Mouse (Mus musculus) stomach, postnatal 0 days (tissue): ENCODE data around the gene Acsl6. TPM values are rescaled to one million over a fixed set of nuclear protein-coding genes. Genes with fewer than 3 reads are reported as not detected.
A peak's percentile ranks its signal among the peaks of the same experiment; 100 is the strongest.
"Not testable (repeated sequence)": the region's sequence is repeated elsewhere in the genome, so short reads cannot be mapped to it uniquely, and the experiment has no call there.

Experiments
- ATAC-seq: fragments of 200-750 bp; cut with Nextera tagmentation; 2 replicates; pipeline ENCODE4 v1.8.0; 2017; ENCODE audit not compliant: low FRiP score, low TSS enrichment
- DNase-seq: peaks from one replicate; pipeline ENCODE4 v3.0.0-alpha.2; 2016; ENCODE audit warnings: low spot score
- H3K27ac ChIP-seq: fragments of 300-500 bp; sonication (generic); replicated peaks from 2 replicates; pipeline ENCODE4 v1.5.1; 2014; ENCODE audit warnings: mild to moderate bottlenecking, control low read depth
- H3K27me3 ChIP-seq: fragments of 300-500 bp; sonication (generic); 2 replicates; pipeline ENCODE4 v1.6.1; 2014; ENCODE audit warnings: low read length; ENCODE audit not compliant: control insufficient read depth, insufficient read depth
- H3K36me3 ChIP-seq: fragments of 300-500 bp; sonication (generic); 2 replicates; pipeline ENCODE4 v1.6.1; 2014; ENCODE audit warnings: low read length, mixed read lengths; ENCODE audit not compliant: control insufficient read depth, insufficient read depth
- H3K4me1 ChIP-seq: fragments of 300-500 bp; sonication (generic); replicated peaks from 2 replicates; pipeline ENCODE4 v1.6.1; 2014; ENCODE audit warnings: antibody characterized with exemption; ENCODE audit not compliant: control insufficient read depth, insufficient read depth
- H3K4me2 ChIP-seq: fragments of 300-500 bp; sonication (generic); replicated peaks from 2 replicates; pipeline ENCODE4 v1.6.1; 2014; ENCODE audit warnings: low read depth, mild to moderate bottlenecking, control low read depth, moderate library complexity
- H3K4me3 ChIP-seq: fragments of 300-500 bp; sonication (generic); 2 replicates; pipeline ENCODE4 v1.5.1; 2014; ENCODE audit warnings: low read depth, low read length, control low read depth
- H3K9ac ChIP-seq: fragments of 300-500 bp; sonication (generic); 2 replicates; pipeline ENCODE4 v1.6.1; 2014; ENCODE audit warnings: mild to moderate bottlenecking, low read length, control low read depth, mixed read lengths
- H3K9me3 ChIP-seq: fragments of 300-500 bp; sonication (generic); 2 replicates; pipeline ENCODE4 v1.6.1; 2016; ENCODE audit warnings: low read length; ENCODE audit not compliant: control insufficient read depth
- CTCF ChIP-seq: IDR thresholded peaks from 2 replicates; pipeline ENCODE4 v1.5.1; 2016; ENCODE audit warnings: antibody characterized with exemption, low read depth, mild to moderate bottlenecking, moderate library complexity
- EP300 ChIP-seq: optimal IDR thresholded peaks from 2 replicates; pipeline ENCODE3; 2016; ENCODE audit warnings: antibody characterized with exemption
- WGBS: fragments of 180-500 bp; shearing (Covaris S2); extraction: QIAGEN DNeasy Blood & Tissue Kit; methylation state at CpG from one replicate; pipeline ENCODE4 v1.1.7; 2014; 5-methylcytosine and 5-hydroxymethylcytosine counted together
- polyA plus RNA-seq: library from polyadenylated mRNA; unstranded; fragments of >200 nt; fragmentation: Nextera tagmentation; extraction: Ambion mirVana; gene quantifications from 2 replicates; pipeline ENCODE4 v1.2.1, GENCODE M21; 2015

Gene Acsl6
- polyA plus RNA-seq, 1 experiment from 2014 or later, result 1.3 TPM

DNA sequence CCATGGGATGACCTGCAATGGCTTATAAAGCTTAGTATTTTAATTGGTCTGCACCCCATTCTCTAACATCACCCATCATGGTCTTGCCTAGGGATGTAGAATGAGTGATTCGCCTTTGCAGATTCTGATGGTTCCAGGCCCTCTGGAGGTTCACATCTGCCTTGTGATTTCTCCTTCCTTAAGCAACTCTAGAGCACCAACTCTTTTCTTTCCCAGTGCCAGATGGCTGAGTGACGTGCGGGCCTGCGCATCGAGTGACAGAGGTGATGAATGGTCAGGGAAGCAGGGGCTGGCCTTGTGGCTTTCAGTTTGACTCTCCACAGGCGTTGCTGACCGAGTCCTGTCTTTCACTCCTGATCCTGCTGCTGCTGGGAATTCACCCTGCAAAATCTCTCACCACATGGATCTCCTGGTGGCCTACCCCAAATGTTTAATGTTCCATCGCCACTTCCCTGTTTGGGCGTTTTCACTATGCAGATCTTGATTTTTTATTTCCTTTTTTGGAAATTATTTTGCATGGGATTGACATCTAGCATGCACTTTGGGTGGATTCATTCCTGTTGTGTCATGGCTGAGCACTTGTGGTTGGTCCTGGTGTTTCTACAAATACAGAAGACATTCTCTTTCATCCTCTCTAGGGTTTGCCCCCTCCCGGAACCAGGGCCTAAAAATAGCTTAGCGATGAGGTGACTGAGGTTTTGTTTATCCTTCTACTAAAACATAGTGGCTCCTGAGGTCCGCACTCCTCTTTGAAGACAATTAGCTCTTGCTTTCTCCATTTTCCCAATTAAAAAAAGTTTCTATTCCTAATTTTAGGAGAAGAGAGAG is 9.4 kb upstream of the Acsl6 start:
- WGBS, result 53% methylated on average over 12 of the region's 12 CpGs
- no peaks in the 10 kb centered on the region for H3K36me3 ChIP-seq
- no peak for TF ChIP-seq EP300
- no peak for TF ChIP-seq CTCF

DNA sequence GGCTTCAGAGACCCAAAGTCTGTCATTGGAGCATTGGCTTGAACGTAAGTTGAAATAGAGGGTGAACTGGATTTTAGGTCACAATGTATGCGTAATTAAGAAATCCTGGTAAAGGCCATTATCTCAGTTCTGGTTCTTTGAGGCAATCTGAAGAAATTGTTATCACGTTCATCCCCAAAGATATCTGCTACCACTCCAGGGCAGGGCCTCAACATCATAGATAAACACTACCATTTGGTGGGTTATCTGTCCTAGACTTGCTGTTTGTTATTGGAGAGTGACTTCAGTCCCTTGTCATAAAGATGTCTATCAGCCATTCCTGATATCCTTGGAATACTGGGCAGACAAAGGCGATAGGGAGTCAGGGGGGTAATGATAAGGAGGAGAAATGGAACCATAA is 7.6 kb upstream of the Acsl6 start:
- WGBS, result 76% methylated on average over 4 of the region's 4 CpGs
- no peak for DNase-seq
- no peak overlapping the region for H3K9ac ChIP-seq
- no peaks in the 10 kb centered on the region for H3K27me3 ChIP-seq
- ATAC-seq, result no peak
- no peaks in the 10 kb centered on the region for H3K36me3 ChIP-seq
- no peak overlapping the region for H3K4me2 ChIP-seq
- no peaks in the 10 kb centered on the region for H3K4me1 ChIP-seq
- TF ChIP-seq CTCF (no peak), EP300 (no peak)
- H3K4me3 ChIP-seq, result no peak overlapping the region
- no peak overlapping the region for H3K27ac ChIP-seq
- H3K9me3 ChIP-seq, result no peaks in the 10 kb centered on the region

More for the DNA sequence above, 9.4 kb upstream of the Acsl6 start:
- Histone ChIP-seq H3K4me1 (no peaks in the 10 kb centered on the region), H3K27ac (no peak overlapping the region), H3K4me3 (no peak overlapping the region), H3K9ac (no peak overlapping the region), H3K4me2 (no peak overlapping the region), H3K27me3 (no peaks in the 10 kb centered on the region), H3K9me3 (no peaks in the 10 kb centered on the region)
- ATAC-seq (no peak), DNase-seq (no peak)

DNA sequence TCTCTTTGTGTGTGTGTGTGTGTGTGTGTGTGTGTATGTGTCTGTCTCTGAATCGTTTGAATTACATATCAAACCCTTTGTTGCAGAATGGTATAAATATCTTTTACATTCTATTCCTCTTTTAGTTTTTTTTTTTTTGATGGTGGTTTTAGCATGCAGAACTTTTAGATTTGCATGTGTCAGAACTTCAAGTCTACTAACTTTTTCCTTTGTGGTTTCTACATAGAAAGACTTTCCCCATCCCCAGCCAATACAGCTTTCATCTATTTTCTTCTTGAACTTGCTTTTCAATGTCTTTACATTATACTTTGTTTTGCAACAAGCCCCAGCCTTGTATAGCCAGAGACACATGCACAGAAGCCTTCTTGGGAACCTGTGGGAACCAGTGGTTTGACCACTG is 6.9 kb upstream of the Acsl6 start:
- H3K4me3 ChIP-seq, result no peak overlapping the region
- no peak for DNase-seq
- H3K4me2 ChIP-seq, result no peak overlapping the region
- ATAC-seq, result no peak
- no peak overlapping the region for H3K27ac ChIP-seq
- TF ChIP-seq CTCF (no peak), EP300 (no peak)
- H3K27me3 ChIP-seq, result no peaks in the 10 kb centered on the region
- 89% methylated on average over 1 of the region's 1 CpGs for WGBS
- H3K9ac ChIP-seq, result no peak overlapping the region
- no peaks in the 10 kb centered on the region for H3K9me3 ChIP-seq
- H3K36me3 ChIP-seq, result no peaks in the 10 kb centered on the region
- H3K4me1 ChIP-seq, result no peaks in the 10 kb centered on the region

DNA sequence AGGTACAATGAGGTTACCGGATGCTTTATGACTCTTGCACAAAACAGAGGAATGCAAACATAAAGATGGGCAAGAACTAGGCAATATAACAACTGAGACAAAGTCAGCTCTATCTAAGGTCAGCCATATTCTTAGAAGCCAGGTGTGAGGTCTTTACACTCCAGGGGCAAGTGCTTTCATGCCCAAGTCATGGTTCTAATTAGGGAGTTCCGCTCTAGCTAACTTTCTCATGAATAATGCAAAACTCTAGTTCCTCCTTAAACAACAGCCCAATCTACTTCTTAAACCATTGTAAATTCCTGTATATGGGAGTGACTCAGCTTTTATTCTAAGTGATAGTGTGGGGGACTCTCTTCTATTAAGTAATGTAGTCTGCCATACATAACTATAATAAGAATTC is 6.1 kb upstream of the Acsl6 start:
- WGBS, result 99% methylated on average over 2 of the region's 2 CpGs
- not testable (repeated sequence) for H3K4me3 ChIP-seq, H3K4me2 ChIP-seq, H3K4me1 ChIP-seq, H3K9me3 ChIP-seq, ATAC-seq, DNase-seq, H3K27me3 ChIP-seq, H3K27ac ChIP-seq, H3K36me3 ChIP-seq, H3K9ac ChIP-seq

DNA sequence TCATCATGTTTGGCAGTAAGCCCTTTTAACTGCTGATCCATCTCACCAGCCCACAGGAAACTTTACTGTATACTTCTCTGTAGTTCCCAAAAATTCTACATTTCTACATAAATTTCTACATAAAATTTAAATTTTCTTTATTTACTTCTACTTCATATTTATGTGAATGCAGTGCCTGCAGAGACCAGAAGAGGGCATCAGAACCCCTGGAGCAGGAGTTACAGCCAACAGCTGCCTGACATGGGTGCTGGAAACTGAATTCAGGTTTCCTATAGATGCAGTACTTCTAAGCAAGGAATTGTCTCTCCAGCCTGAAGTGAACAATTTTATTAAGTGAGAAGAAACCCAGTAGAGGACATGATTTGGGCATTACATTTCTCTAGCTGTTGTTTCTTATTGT is 4.8 kb upstream of the Acsl6 start:
- Histone ChIP-seq H3K9me3 (no peaks in the 10 kb centered on the region), H3K36me3 (no peaks in the 10 kb centered on the region), H3K27ac (no peak overlapping the region), H3K4me2 (no peak overlapping the region), H3K4me1 (no peaks in the 10 kb centered on the region), H3K9ac (no peak overlapping the region), H3K4me3 (no peak overlapping the region), H3K27me3 (no peaks in the 10 kb centered on the region)
- no peak for ATAC-seq
- no peak for DNase-seq
- no peak for TF ChIP-seq EP300
- peak; percentile 28; the same call in 1 of the 2 replicates for TF ChIP-seq CTCF

DNA sequence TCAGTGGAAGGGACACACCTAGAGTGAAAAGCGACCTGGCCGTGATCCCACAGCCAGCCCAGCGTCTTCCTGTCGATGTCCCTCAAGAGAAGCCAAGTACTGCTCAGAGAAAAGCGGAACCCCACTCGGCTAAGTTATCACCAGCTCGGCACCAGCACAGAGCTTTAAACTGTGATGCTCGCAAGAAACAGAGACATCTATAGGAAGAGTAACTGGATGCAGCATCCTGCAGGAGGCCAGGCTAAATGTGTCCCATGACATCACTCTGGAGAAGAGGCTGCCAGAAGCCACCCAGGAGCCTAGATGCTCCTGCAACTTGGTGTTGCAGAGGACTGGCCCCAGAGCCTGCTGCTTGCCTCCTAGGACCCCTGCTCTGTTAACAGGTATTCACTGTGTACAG is 1.6 kb upstream of the Acsl6 start:
- Histone ChIP-seq H3K36me3 (no peaks in the 10 kb centered on the region), H3K27ac (no peak overlapping the region), H3K27me3 (no peaks in the 10 kb centered on the region), H3K9me3 (no peaks in the 10 kb centered on the region), H3K4me1 (no peaks in the 10 kb centered on the region; the same call in 1 of the 2 replicates), H3K4me3 (no peak overlapping the region), H3K9ac (no peak overlapping the region), H3K4me2 (no peak overlapping the region)
- DNase-seq, result no peak
- no peak for TF ChIP-seq CTCF
- no peak for TF ChIP-seq EP300
- no peak for ATAC-seq
- 92% methylated on average over 8 of the region's 8 CpGs for WGBS
